Mouse (Mus musculus): ENCODE measurements at regions not wholly inside any gene's neighbourhood (a gene's known extent, or its start where the extent isn't known, plus 50 kb on each side); places are given as distances from the start of the nearest gene placed in this dataset.
"Not testable (repeated sequence)": the region's sequence is repeated elsewhere in the genome, so short reads cannot be mapped to it uniquely, and the experiment has no call there.

DNA sequence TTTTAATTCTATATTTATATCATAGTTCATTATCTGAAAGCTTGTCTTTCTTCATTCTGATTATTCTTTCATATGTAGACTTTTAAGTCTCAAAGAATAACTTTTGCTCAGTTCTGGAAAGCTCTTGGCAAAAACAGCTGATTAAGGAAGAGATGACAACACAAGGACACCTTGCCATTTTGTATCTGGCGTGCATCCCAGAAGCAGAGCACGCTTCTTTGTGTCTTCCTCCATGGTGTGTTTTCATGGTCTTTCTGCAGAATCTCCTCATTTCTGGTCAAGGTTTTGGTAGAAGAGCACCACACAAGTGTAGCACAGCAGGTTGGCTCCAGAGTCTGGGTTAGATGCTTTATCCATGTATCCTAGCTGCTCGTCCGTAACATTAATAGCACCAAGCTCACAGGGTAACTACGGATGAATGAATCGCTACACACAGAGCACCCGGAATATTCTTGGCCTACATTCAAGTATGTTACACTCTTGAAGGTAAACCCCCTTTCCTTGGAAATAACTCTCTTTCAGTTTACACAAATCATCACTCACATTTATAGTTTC lies 148.9 kb upstream of the Ddhd1 start:
- no peak for DNase-seq (ENCODE audit: low spot score in 2 of 2)

DNA sequence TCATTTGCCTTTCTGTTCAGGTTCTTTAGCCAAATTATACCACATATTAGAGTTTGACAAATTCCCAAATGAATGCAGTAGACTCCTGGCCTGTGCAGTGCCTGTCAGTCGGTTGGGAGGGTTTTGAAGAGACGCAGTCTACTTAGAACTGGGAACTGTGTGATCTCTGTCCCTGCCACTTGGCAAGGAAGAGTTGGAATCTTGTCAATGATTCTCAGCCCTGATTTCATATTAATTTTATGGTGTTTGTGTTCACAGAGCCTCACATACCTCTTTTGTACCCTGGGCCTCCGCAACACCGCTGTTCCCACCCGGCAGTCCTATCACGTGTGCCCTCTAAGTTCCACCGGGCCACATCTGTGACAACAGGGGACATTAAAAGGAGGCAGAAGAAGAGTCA lies 149.8 kb upstream of the Ddhd1 start:
- no peak for DNase-seq (ENCODE audit: low spot score in 2 of 2)

- DNase-seq (ENCODE audit: low spot score in 2 of 2) = no peak
These were observed 151.5 kb upstream of the Ddhd1 start for GRCm38 (mm10) chr14:45809491-45809890.

DNA sequence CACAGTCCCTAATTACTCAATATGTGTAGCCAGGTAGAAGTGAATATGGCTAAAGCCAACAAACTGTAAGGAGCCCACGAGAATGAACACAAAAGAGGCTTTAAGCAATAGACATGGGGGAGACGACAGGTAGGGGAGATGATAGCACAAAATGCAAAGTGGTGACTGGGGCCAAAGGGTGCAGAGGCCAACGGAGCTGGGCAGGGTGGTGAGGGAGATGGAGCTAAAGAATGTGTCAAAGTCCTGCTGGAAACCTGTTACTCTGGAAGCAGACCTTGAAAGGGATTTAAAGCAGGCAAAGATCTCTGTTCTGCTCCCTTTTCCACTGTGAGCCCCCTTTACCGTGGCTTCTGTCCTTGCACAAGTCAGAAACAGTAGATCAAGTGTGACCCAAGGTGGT lies 152.2 kb upstream of the Ddhd1 start:
- no peak for DNase-seq (ENCODE audit: low spot score in 2 of 2)

DNA sequence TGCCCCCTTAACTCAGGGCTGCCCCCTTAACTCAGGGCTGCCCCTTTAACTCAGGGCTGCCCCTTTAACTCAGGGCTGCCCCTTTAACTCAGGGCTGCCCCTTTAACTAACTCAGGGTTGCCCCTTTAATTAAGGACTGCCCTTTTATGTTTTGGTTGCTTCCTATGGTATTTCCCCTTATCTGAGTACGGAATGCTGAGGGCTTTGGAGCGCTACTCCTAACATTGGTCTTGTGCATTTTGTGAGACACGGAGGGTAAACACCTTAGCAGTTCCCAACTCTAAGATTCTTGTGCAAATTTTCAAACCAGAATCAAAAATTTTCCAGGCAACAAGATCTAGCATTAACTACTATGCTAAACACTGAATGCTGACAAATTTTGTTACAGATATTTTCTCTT lies 152.7 kb upstream of the Ddhd1 start:
- no peak for DNase-seq (ENCODE audit: low spot score in 2 of 2)

GRCm38 (mm10) chr14:45815598-45815997 lies 157.7 kb upstream of the Ddhd1 start:
- no peak for DNase-seq (ENCODE audit: low spot score in 2 of 2)

GRCm38 (mm10) chr14:45816611-45817010 lies 158.7 kb upstream of the Ddhd1 start:
- not testable (repeated sequence) for DNase-seq (ENCODE audit: low spot score in 2 of 2)

GRCm38 (mm10) chr14:45817756-45818155 lies 159.8 kb upstream of the Ddhd1 start:
- DNase-seq (ENCODE audit: low spot score in 2 of 2) = no peak

DNA sequence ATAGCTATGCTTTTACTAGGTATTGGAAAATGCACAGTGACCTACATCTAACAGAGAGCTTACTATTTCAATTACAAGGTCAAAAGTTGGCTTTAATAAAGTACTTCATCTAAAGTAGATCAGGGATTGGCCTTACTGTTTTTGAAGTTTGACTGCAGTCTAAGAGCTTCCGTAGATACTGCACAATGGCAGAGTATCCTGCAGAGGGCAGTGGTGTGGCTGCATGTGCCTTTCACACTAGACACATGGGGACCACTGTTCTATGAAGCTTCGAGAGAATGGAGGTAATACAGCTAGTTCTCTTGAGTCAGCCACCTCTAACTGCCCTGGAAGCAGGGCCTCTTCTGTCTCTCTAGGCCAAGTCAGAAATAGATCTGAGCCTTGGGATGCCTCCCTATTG lies 166.7 kb upstream of the Ddhd1 start:
- DNase-seq (ENCODE audit: low spot score in 2 of 2) = no peak

- DNase-seq (ENCODE audit: low spot score in 2 of 2) = no peak
These were observed 168.1 kb upstream of the Ddhd1 start for GRCm38 (mm10) chr14:45826023-45826422.

DNA sequence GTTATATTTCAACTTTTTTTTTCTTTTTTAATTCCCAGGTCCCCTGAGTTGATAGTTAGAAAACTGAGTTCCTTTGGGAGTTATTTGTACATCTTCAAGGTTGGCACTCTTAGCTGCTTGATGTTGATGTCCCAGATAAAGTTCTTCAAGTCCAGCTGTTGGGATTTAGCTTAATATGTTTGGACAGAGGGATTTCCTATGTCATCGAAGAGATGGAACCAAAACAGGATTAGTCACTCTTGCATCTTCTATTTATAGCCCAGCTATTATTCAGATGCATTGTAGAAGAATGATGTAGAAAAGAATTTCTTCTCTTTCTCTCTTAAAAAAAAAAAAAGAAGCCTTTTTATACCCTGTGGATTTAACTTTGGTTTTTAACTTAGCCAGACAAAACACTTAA lies 169.2 kb upstream of the Ddhd1 start:
- DNase-seq (ENCODE audit: low spot score in 2 of 2) = no peak

- no peak for DNase-seq (ENCODE audit: low spot score in 2 of 2)
These were observed 172.5 kb upstream of the Ddhd1 start for GRCm38 (mm10) chr14:45830457-45830856.

- no peak for DNase-seq (ENCODE audit: low spot score in 2 of 2)
These were observed 179.1 kb upstream of the Ddhd1 start for GRCm38 (mm10) chr14:45837039-45837438.

- peak in 1 of 2 experiments; percentile 6 for DNase-seq (ENCODE audit: low spot score in 2 of 2)
These were observed 185.9 kb upstream of the Ddhd1 start for GRCm38 (mm10) chr14:45843829-45844228.

DNA sequence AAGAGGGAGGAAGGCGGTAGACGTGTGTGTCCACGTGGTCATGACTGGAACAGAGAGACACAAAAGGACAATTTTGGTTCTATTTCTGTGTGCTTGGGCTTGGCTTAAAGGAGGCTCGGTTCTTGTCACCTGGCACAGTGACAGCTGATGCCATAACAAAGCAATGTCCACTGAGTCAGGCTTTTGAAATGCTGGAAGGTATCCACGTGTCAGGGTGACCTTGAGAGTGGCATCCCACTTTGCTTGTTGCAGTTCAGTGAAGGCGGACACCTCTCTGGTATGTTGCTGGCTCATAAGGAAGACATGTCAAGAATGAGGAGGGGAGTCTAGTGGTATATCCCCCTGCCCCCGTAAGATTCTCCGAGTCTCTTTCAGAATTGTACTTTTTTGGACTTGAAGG lies 192.6 kb upstream of the Ddhd1 start:
- DNase-seq (ENCODE audit: low spot score in 2 of 2) = no peak

DNA sequence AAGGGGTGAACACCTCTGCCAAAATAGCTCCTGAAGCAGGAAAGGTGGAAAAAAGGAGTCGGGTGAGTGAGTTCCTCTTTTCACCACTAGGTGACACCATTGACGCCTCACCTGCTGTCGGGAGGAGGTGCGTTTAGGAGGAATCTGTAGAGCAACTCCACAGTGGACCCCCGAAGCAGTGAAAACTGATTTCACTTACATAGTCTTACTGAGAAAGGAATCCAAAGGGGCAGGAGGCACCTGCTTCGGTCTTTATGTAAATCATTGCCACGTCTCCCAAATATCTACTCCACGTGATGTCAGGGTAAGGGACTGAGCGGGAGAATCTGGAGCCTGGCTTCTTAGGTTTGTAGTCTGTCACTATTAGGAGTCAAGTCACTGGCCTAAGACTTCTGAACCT lies 220.5 kb upstream of the Ddhd1 start:
- DNase-seq (ENCODE audit: low spot score in 2 of 2) = peak in 1 of 2 experiments; percentile 7

GRCm38 (mm10) chr14:45920783-45921182 lies 262.8 kb upstream of the Ddhd1 start:
- DNase-seq (ENCODE audit: low spot score in 2 of 2) = no peak

DNA sequence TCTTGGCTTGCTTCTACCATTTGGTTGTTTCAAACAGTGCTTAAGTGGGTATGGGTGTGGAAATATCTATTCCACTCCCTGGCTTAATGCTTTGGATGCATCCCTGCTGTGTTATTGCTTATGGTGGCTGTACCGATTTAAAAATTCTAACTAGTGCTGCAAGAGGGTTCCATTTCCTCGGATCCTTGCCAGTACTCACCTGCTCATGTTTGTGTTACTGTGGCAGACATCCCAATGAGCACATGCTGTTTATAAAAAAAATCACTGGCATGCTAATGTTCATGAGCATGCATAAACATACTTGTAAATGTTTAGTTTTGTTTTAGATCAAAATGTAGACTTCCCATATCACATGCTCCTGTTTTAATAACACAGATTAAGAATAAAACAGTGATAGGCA lies 285.6 kb upstream of the Ddhd1 start:
- DNase-seq (ENCODE audit: low spot score in 2 of 2) = no peak

- DNase-seq (ENCODE audit: low spot score in 2 of 2) = no peak
These were observed 286.2 kb upstream of the Ddhd1 start for GRCm38 (mm10) chr14:45944101-45944500.

- DNase-seq (ENCODE audit: low spot score in 2 of 2) = no peak
These were observed 286.6 kb upstream of the Ddhd1 start for GRCm38 (mm10) chr14:45944506-45944905.

DNA sequence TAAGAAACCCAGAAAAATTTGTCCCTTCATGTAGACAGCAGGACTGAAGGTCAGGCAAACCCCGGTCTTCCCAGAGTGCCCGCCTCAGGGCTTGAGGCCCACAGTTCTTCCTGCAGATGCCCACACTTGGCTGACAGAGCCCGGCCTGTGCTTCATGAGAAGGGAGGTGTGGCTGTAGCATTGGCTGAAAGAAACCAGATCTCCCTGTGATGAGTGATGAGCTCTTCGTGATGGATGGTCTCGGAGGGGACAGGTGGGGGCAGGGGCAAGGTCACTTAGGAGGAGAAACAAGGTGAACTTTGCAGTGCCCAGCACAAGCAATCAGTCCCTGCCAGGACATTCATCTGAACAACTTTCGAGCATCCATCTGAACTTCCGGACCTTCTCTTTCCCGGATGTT lies 298.7 kb upstream of the Ddhd1 start:
- DNase-seq (ENCODE audit: low spot score in 2 of 2) = no peak

GRCm38 (mm10) chr14:45962474-45962873 lies 304.5 kb upstream of the Ddhd1 start:
- DNase-seq (ENCODE audit: low spot score in 2 of 2) = no peak

GRCm38 (mm10) chr14:45964043-45964442 lies 306.1 kb upstream of the Ddhd1 start:
- no peak for DNase-seq (ENCODE audit: low spot score in 2 of 2)

GRCm38 (mm10) chr14:45983206-45983857 lies 325.4 kb upstream of the Ddhd1 start:
- no peak for DNase-seq (ENCODE audit: low spot score in 2 of 2)
